Mouse (Mus musculus) liver, adult 2 months (tissue): Measurements from ENCODE around the gene Rprd1b.

ENCODE experiments used
- CTCF ChIP-seq: fragments of 200-500 bp; IDR thresholded peaks from 2 replicates; pipeline ENCODE4 v1.5.1; 2011; ENCODE audit warnings: low read depth, low read length, control low read depth
- POLR2A ChIP-seq: fragments of 200-500 bp; IDR thresholded peaks from 2 replicates; pipeline ENCODE4 v1.6.1; 2011; ENCODE audit warnings: low read length, control low read depth; ENCODE audit not compliant: insufficient read depth; ENCODE audit errors: extremely low read depth

- TF ChIP-seq CTCF: peak; percentile 47; the same call in 1 of the 2 replicates
- no peak for TF ChIP-seq POLR2A
Measured at GRCm38 (mm10) chr2:158064571-158065048, 36.3 kb downstream of the Rprd1b start.
